Mouse (Mus musculus): ENCODE data around the gene Gm4297. TPM values are rescaled to one million over a fixed set of nuclear protein-coding genes. Genes with fewer than 3 reads are reported as not detected.
"Not testable (repeated sequence)": the region's sequence is repeated elsewhere in the genome, so short reads cannot be mapped to it uniquely, and the experiment has no call there.

The Gm4297 gene
- total RNA-seq (2014; fragmentation: Nextera tagmentation) (not detected in 2 replicates), total RNA-seq (2017) (not detected in 2 replicates)

GRCm38 (mm10) chrX:24574795-24575194, at the start of gene Gm4297:
TSS of gene Gm4297 (minus strand) at chrX:24574895.
- not testable (repeated sequence) for ATAC-seq (replicated peaks; ENCODE audit: poor library complexity, severe bottlenecking)

Other genes starting within 250 kb of the Gm4297 start
- not detected in 2 replicates for gene Gm5934, start 74.1 kb downstream of the Gm4297 start, total RNA-seq (2014; fragmentation: Nextera tagmentation)
- not detected in 2 replicates for gene Gm5934, start 74.1 kb downstream of the Gm4297 start, total RNA-seq (2017)
- not detected in 2 replicates for gene Gm5935, start 200.3 kb upstream of the Gm4297 start, total RNA-seq (2014; fragmentation: Nextera tagmentation)
- gene Gm5935, start 200.3 kb upstream of the Gm4297 start, total RNA-seq (2017): not detected in 2 replicates

All from granulocyte monocyte progenitor cell, adult 5-6 weeks (primary cell).